Mouse (Mus musculus): ENCODE measurements around the gene Ankrd33b.

- TF ChIP-seq POLR2A (IDR thresholded peaks at IDR 0.05; ENCODE audit: low read depth, low read length) = no peak
- no peak for TF ChIP-seq CTCF (IDR thresholded peaks at IDR 0.05; ENCODE audit: extremely low read depth, insufficient read length, insufficient replicate concordance, low read depth, low read length)
Measured at GRCm38 (mm10) chr15:31404346-31404745, 36.8 kb upstream of the Ankrd33b start.

Measured in small intestine, adult 2 months (tissue).